Mouse (Mus musculus) A20 (cell line): ENCODE data around the gene Josd2.

Source experiments
- DNase-seq: peaks from one replicate; pipeline ENCODE4 v3.0.0-alpha.2; 2011; ENCODE audit warnings: low read depth, low spot score

The Josd2 gene

DNA sequence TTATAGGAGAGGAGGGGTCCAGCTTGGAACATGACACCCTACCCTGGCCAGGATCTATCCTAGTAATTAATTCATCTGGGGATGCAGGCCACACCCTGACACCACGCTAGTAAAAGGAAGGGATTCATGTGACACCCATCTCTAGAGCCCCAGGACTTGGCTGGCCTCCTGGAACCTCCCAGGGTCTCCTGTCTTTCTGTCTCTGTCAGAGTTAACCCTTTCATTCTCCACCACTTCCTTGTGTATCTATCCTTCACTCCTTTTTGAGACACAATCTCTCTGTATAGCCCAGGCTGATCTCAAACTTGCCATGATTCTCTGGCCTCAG lies 4.7 kb downstream of the Josd2 start:
- no peak for DNase-seq

DNA sequence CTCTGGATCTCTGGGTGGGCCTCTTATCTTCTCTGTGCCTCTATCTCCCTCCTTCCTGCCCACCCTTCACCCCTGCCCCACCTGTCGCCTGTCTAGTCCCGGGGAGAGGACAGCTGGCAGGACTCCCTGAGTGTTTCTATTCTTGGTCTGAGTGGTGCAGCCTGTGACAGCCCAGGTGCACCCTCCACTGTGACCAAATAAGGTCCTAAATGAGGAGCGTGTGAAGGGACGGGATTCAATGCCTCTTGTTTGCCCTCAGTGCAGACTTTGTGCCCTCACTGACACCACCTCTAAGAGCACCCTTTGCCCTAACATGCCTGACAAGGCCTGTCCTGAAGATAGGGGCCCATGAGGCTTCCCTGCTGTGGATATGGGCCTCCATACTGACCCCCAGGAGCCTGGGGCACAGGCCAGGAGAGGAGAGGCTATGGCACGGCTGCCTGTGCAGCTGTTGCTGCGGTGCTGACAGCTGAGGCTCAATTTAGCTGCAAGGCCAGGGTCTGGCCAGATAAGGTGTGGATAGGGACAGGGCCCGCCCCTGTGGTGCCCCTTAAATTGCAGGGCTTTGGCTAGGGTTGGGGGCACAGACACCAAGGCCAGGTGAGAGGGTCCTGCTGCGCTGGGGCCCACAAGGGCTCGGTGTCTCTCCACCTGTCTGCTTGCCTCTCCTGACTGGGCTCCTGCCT lies 5.3 kb downstream of the Josd2 start:
- DNase-seq: peak; percentile 84

DNA sequence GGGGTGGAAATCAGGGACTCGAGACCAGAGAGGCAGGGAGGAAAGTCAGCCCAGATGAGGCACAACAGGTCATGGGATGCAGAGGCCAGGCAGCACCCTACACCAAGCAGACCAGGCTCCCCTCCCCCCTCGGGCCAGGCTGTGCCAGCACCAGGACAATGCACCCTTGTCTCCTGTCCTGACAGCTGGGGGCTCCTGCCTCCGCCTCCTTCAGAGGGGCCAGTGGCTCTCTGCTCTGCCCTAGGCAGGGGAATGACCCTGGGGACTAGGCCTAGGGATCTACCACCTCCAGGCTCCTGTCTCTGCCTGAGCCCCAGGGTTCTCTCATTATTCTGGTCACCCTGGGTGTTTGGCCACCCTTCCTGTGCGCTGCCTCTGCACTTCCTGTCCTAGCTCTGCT lies 6.6 kb downstream of the Josd2 start:
- no peak for DNase-seq

DNA sequence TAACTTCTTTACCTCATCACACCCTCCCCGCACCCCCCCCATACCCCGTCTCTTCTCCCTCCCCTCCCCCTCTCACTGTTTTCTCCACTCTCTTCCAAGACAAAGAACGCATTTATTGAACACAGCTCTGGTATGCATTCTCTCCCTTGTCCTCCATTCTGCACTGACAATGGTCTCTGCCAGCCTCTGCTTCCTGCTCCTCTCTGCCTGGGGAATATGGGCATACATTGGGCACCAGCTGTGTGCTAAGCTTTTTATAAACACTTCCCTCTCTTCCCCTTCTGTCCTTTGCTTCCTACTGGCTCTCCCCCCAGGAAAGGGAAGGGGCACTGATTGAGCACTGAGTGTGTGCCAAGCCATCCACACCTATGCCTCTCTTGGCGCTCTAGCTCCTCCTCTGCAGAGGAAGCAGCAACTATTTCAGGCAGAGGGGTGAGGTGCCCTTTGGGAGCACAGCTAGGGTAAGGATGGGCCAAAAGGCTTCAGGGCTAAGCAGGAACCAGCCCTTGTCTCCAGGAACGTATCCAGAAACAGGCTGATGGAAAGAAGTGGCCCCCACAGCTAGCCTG lies 7.3 kb downstream of the Josd2 start:
- DNase-seq: no peak

DNA sequence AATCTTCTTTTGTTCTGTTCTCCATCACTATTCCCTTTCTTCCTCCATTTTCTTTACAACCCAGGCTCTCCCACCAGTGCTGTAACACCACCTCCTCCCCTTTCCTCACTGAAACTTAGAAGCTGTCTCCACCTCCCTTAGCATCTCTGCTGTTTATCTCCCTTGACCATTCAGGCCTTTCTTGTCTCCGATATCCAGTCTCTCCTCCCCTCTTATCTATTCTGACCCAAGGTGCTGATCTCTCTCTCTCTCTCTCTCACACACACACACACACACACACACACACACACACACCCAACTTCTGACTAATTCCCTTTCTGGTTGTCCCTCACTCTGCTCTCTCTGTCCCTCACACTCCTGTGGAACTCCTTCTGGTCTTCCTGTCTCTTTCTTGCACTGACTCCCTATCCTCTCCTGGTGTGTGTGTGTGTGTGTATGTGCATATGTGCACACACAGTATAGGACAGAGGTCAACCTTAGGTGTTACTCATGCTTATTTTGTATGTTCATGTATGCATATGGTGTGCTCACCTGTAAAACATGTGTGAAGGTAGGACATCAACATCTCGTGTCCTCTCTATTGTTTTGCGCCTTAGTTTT lies 15.2 kb downstream of the Josd2 start:
- no peak for DNase-seq

DNA sequence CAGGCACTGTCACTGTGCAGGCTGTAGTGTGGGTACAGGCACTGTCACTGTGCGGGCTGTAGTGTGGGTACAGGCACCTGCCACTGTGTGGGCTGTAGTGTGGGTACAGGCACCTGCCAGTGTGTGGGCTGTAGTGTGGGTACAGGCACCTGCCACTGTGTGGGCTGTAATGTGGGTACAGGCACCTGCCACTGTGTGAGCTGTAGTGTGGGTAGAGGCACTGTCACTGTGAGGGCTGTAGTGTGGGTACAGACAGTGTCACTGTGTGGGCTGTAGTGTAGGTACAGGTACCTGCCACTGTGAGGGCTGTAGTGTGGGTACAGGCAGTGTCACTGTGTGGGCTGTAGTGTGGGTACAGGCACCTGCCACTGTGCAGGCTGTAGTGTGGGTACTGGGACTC lies 16.3 kb downstream of the Josd2 start:
- DNase-seq: no peak

DNA sequence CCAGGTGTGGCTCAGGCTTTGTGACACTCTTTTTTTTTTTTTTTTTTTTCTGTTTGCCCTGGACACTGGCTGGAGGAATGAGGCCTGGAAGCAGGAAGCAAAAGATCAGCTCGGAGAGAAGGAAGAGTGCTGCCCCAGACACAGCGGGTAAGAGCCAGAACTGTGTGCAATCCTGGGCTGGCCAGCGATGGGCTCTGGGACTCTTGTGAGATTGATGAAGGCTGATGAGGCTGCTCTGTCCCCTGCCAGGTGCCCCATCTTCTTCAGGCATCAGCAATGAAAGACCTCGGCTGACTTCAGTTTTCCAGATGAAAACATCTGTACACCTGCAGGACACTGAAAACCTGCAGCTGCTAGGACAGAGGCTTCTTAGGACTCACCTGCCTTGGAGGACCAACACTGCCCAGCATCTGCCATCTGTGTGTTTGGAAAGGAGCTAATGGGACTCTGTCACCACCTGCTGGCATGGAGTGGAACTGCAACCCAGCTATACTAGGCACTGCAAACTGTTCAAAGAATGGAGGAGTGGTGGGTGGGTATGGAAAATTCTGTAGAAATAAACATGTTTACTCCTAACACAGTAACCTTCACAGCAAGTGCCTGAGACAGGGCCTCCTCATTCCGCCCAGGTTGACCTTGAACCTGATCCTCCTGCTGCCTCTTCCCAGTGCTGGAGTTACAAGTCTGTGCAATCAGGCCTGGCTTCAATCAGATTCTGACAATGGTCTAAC lies 17.2 kb downstream of the Josd2 start:
- DNase-seq: peak; percentile 77

DNA sequence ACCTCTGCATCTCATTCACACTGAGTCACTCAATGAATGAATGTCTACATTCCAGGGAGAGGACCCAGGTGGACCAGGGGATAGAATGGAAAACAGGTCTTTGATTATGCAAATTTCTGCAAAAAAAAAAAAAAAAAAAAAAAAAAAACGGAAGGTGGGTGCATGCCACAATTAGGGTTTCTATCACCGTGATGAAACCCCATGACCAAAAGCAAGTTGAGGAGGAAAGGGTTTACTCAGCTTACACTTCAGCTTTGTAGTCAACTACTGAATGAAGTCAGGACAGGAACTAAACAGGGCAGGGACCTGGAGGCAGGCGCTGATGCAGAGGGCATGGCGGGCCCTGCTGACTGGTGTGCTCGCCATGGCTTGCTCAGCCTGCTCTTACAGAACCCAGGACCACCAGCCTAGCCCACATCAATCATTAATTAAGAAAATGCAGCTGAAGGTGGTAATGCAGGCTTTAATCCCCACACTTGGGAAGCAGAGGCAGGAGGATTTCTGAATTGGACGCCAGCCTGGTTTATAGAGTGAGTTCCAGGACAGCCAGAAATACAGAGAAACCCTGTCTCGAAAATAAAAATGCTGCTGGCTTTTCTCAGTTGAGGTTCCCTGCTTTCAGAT lies 17.9 kb downstream of the Josd2 start:
- DNase-seq: no peak

DNA sequence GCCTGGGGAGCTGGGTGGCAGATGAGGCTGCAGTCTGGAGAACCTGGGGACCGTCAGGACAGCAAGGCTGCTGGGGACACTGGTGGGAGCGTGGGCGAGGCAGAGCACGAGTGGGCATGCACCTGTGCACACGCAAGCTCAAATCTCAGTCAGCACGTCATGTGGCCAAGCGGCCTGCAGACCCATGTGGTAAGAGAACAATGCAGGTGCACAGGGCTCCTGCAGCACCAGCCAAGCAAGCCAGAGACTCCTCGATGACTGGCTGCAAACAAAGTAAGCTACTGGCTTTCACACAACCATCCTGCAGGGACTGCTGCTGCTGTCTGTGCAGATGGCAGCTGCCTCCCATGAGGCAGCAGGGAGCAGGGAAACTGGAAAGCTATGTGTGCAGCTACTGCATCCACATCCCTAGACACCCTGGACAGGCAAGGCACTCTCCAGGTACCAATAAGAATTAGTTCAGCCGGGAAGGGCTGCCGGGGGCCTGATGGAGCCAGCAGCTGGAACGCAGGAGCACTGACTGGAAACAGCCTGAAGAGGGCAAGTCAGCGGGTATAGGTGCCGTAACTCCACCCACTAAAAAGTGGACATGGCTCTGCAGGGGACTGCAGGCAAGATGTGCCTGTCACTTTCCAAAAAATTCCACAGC lies 19.3 kb downstream of the Josd2 start:
- no peak for DNase-seq

DNA sequence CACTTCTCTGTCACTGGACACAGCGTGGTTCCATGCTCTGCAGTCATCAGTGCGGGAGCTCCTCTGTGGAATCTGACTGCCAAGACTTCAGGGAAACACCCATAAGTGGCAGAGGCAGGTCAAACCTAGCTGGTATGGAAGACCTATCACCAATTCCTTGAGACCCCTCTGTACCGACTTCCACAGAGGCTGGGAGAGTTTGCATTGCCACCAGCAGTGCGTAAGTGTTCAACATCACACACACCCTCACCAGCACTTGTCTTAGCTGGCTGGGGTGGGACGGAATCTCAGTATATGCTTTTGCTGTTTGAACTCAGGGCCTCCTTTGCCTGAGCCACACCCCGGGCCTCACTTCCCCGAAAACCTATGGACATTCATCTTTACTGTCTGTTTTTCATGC lies 20.2 kb downstream of the Josd2 start:
- no peak for DNase-seq

DNA sequence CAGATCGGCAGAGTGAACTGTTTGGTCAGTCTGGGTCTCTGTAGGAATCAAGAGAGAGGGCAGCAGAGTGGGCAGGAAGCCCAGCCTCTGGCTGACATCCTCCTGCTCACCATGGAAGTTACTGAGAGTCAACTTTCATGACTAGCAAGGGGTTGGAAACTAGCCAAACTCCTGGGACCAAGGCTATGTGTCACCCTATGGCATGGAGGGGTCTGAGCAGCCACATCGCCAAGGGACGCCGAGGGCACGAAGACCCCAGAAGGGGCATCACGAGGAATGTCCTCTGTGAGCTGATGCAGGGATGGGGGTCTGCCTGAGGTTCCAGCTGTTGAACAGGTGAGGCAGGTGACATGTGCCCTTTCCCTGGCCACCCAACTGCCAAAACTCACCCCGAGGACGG lies 20.8 kb downstream of the Josd2 start:
- DNase-seq: no peak

DNA sequence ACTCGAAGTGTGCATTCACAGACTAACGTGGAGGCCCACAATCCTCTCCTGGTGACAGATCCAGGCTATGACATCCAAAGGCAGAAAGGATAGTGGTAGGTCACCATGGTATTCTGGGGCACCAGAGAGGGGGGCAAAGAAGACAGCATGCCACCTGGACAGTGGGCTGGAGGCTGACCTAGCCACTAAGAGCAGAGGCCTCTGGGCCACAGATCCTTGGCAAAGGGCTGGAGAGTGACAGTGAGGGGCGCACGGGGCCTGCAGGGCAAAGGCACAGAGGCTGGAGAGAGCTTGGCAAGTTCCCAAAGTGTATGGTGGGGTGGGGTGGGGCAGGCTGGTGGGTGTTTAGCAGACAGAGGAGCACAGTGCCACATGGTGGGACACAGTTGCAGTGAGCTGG lies 22.5 kb downstream of the Josd2 start:
- DNase-seq: no peak

DNA sequence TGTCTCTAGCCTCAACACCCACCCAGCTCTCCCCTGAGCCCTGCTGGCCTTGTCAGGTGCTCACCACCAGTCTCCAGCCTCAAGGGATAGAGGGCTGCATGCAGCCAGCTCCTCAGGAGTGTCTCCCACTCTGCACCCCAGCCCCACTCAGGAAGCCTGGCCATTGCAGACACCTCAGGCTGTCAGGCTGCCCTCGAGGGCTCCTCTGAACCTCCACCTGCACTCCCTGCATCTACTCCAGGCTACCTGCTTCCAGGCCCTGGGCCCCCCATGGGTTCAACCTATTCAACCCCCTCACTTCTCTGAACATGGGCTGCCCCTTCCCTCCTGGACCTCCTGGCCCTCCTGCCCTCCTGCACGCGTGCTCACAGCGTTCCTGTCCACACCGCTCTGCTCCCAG lies 23.6 kb downstream of the Josd2 start:
- no peak for DNase-seq

DNA sequence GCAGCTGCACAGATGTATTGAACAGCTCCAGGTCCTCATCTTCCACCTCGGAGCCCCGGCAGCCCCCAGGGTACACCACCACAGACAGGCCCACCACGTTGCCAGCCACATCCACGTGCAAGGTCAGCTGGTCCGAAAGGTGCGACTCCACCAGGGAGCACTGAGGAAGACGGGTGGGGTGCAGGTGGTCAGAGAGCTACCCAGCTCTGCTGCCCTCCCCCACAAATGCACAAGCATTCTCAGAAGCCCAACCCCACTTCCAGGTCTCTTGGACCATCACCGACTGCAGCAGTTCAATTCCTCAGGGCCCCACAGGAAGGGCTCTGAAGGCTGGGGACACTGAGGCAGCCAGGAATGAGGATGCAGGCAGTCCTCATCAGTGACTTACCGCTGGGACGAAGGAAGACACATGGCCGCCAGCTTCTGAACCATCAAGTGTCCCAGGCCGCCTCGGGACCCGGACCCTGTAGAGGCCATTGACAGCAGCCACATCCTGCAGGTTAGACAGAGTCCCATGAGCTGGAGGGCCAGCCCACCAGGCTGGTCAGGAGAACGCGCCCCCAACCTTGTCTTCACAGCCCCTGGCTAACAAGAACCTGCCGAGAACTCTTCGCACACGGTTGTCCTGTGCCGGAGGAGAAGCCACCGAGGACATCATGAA lies 24.5 kb downstream of the Josd2 start:
- DNase-seq: no peak

DNA sequence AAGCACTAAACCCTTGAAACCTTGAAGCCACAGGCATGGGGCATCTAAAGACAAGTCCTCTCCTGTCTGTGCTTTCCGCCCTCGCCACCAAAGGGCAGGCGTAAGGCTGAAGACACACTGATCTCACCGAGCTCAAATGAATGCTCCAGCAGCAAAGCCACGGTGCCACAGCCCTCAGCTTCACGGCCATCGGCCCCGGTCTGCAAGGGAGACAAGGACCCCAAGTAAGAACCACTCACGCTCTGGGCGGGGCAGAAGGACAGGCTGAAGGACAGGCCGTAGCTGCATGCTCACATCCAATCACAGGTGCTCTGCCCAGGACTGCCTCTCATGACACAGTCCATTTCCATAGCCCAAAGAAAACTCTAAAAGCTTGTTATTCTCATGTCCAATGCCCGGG lies 26.9 kb downstream of the Josd2 start:
- no peak for DNase-seq

DNA sequence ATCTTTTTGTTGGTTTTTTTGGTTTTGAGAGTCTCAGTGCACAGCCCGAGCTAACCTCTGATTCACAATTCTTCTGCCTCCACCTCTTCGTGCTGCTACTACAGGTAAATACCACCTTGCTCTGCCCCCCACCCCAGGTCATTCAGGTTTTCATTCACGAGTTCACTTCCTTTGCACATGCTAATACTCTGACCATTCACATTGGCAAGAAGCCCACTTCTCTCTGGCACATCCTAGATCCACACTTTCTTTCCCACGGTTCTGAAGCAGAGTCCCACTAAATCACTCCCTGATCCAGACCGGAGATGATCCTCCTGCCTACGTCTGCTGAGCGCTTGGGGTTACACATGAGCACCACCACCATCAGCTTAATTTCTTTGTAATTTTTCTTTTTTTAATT lies 27.3 kb downstream of the Josd2 start:
- no peak for DNase-seq

DNA sequence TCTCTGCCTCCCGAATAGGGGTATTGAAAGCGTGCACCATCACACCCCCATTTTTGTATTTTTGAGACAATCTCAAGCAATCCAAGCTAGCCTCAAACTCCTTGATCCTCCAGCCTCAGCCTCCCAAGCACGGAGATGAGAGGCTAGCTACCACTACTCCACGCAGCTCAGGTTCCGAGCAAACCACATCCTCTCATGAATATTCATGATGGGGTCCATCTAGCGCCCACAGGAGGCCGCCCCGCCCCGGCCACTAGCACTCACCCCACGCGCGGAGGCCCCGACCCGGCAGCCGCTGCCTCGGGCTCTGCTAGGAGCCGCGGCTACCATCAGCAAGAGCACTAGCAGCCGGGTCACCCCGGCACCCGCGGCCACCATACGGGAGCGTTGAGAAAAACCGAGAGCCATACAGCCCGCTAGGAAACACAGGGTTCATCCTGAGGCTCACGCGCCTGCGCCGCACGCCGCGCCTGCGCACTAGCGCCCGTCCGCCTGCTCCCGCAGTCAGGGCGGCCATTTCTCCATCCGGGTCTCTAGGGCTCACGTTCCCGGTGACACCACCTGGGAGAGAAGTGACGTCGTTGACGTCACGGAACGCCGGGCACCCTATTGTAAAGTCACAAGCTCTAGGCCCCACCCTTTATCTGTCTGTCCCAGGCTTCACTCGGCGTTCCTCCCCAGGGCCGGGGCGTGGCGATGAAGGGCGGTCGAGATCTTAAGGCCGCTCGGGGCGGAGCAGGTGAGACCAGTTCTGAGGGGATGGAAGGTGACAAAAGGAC lies 28.4 kb downstream of the Josd2 start, which contains the start of the genes Emc10 and Fam71e1:
Gene Emc10, minus strand, starts transcription at position 538 of the 779 bp plus-strand sequence.
Gene Fam71e1, plus strand, starts transcription at position 590 of the 779 bp plus-strand sequence.
- peak; percentile 100 for DNase-seq

DNA sequence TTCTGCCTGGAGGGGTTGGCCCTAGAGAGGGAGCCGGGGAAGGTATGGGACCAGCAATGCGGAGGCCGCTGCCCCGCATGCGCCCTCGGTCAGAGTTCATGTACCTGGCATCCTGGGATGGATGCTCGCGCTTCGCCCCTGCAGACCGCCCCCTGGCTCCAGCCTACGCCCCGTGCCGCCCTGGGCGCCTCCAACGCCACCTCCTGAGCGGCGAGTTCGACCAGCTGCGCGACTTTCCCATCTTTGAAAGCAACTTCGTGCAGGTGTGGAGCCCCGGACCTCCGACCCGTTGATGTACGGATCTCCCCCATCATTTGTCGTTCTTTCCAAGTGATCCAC lies 29.0 kb downstream of the Josd2 start:
- DNase-seq: no peak

DNA sequence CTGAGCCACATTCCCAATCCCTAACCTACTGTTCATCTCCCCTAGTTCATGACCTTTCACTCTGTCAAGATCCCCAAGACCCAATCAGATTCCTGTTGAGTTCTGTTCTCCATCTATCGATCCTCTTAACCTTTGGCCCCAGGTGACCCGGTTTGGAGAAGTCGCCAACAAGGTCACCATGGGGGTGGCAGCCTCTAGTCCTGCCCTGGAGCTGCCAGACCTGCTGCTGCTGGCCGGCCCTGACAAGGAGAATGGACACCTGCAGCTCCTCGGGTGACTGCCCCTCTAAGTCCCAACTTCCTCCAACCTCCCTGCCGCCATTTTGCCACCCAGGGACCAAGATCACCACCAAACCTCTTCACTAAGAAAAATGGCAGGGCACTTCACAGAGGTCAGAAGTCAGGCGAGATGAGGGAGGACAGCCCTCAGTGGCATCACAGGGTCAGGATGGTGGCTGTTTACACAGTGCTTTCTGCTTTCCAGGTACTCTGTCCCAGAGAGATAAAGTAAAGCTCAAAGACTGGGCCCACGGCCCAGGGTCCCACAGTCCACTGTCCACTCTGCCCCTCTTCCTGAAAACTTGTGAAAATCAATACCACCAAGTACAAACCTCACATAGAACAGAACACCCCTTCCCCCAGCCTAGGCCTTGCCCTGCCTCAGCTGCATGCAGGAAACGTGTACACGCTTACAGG lies 29.7 kb downstream of the Josd2 start:
- peak; percentile 39 for DNase-seq

DNA sequence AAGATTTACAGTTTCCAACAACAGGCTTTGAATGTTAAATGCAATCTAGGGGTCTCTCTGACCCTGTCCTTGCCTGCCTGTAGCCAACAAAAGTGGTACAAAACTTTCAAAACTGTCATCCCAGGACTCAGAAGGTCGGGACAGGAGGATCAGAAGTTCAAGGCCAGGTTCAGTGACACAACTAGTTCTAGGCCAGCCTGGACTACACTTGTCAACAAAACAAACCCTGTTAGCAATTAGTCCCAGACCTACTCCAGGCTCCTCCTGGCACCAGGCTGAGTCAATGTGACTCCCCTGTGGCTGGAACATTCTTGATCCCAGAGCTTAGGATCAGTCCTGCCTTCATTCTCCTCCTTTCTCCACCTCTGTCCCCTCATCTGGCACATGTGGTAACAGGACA lies 31.1 kb downstream of the Josd2 start:
- DNase-seq: no peak
